Mouse (Mus musculus) brown adipose tissue, adult 24 weeks (tissue): Measurements from ENCODE around the gene Mybl2. TPM values are rescaled to one million over a fixed set of nuclear protein-coding genes. Genes with fewer than 3 reads are reported as not detected.

ENCODE experiments used
- H3K27ac ChIP-seq: fragments of 200-500 bp; replicated peaks from 2 replicates; pipeline ENCODE4 v1.5.1; 2012; ENCODE audit warnings: low read depth, mild to moderate bottlenecking, low read length
- H3K4me1 ChIP-seq: fragments of 200-500 bp; 2 replicates; pipeline ENCODE4 v1.6.1; 2012; ENCODE audit warnings: low read length, mixed read lengths; ENCODE audit not compliant: control insufficient read depth, insufficient read depth, insufficient read length
- H3K4me3 ChIP-seq: fragments of 200-500 bp; 2 replicates; pipeline ENCODE4 v1.5.1; 2012; ENCODE audit warnings: low read depth, mild to moderate bottlenecking, low read length, moderate library complexity; ENCODE audit not compliant: insufficient read depth
- polyA plus RNA-seq: library from polyadenylated mRNA; stranded (reverse); fragments of >200 nt; gene quantifications from 2 replicates; pipeline ENCODE4 v1.2.4, GENCODE M21; 2012; ENCODE audit not compliant: missing spikeins, insufficient read depth, insufficient read length

The Mybl2 gene
- polyA plus RNA-seq, 1 experiment = not detected

GRCm38 (mm10) chr2:163121353-163121660, 66.8 kb downstream of the Mybl2 start:
- Histone ChIP-seq H3K4me1 (no peaks in the 10 kb centered on the region; the same call in 1 of the 2 replicates), H3K4me3 (no peak overlapping the region), H3K27ac (no peak overlapping the region)

- Histone ChIP-seq H3K4me3 (no peak overlapping the region), H3K27ac (no peak overlapping the region), H3K4me1 (no peaks in the 10 kb centered on the region; the same call in 1 of the 2 replicates)
Observed at GRCm38 (mm10) chr2:163122319-163122718, 67.8 kb downstream of the Mybl2 start.

- H3K27ac ChIP-seq = no peak overlapping the region
Observed at GRCm38 (mm10) chr2:163123496-163123895, 69.0 kb downstream of the Mybl2 start.

GRCm38 (mm10) chr2:163130837-163131236, 76.3 kb downstream of the Mybl2 start:
- H3K4me3 ChIP-seq = no peak overlapping the region
- H3K27ac ChIP-seq = no peak overlapping the region
- H3K4me1 ChIP-seq = no peaks in the 10 kb centered on the region

More at GRCm38 (mm10) chr2:163123496-163123895, 69.0 kb downstream of the Mybl2 start:
- H3K4me3 ChIP-seq = no peak overlapping the region
- H3K4me1 ChIP-seq = no peaks in the 10 kb centered on the region; the same call in 1 of the 2 replicates

- H3K4me3 ChIP-seq = no peak overlapping the region
- H3K27ac ChIP-seq = no peak overlapping the region
- H3K4me1 ChIP-seq = no peaks in the 10 kb centered on the region
Observed at GRCm38 (mm10) chr2:163132314-163132713, 77.8 kb downstream of the Mybl2 start.

Other genes starting within 250 kb of the Mybl2 start
- gene Srsf6, start 123.2 kb upstream of the Mybl2 start, polyA plus RNA-seq = 50.4 and 52.6 TPM in 2 replicates
- gene L3mbtl1, start 111.2 kb upstream of the Mybl2 start, polyA plus RNA-seq = not detected in 2 replicates
- gene Sgk2, start 67.4 kb upstream of the Mybl2 start, polyA plus RNA-seq = not detected in 2 replicates
- 23.2 and 25.6 TPM in 2 replicates for gene Ift52, start 37.3 kb upstream of the Mybl2 start, polyA plus RNA-seq
- gene Gtsf1l, start 33.2 kb downstream of the Mybl2 start, polyA plus RNA-seq = not detected in 2 replicates
- 0.48 TPM in 1 of 2 replicates, not detected in the other for gene Tox2, start 148.4 kb downstream of the Mybl2 start, polyA plus RNA-seq